Mouse (Mus musculus): ENCODE measurements at regions not wholly inside any gene's neighbourhood (a gene's known extent, or its start where the extent isn't known, plus 50 kb on each side); places are given as distances from the start of the nearest gene placed in this dataset.

GRCm38 (mm10) chr6:82833867-82834266 is 59.6 kb upstream of the Hk2 start:
- DNase-seq: no peak
- H3K4me3 ChIP-seq: no peak overlapping the region
- no peak for TF ChIP-seq CTCF (IDR thresholded peaks at IDR 0.05)
- H3K27ac ChIP-seq: no peak overlapping the region
- intact Hi-C loops (cut with DNase I): no loop called here

GRCm38 (mm10) chr6:82831211-82831610 is 57.0 kb upstream of the Hk2 start:
- DNase-seq: no peak
- Histone ChIP-seq H3K27ac (no peak overlapping the region), H3K4me3 (no peak overlapping the region)
- intact Hi-C loops (cut with DNase I): no loop called here
- no peak for TF ChIP-seq CTCF (IDR thresholded peaks at IDR 0.05)

DNA sequence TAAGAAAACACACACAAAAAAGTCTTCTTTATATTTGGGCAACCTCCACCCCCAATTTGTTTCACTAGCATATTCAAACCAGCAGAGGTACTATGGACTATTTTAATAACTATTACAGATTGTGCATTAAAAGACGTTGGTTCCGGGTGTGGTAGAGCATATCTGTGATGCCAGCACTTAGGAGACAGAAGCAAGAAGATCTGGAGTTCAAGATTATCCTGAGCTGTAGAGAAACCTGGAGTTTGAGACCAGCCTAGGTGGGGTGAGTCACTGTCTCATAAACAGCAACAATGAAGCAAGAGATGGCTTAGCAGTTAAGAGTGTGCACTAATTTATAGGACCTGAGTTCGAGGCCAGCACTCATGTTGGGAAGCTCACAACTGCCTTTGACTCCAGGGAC is 50.4 kb upstream of the Hk2 start:
- Histone ChIP-seq H3K4me3 (no peak overlapping the region), H3K27ac (no peak overlapping the region)
- no peak for TF ChIP-seq CTCF (IDR thresholded peaks at IDR 0.05)
- DNase-seq: no peak
- intact Hi-C loops (cut with DNase I): no loop called here

DNA sequence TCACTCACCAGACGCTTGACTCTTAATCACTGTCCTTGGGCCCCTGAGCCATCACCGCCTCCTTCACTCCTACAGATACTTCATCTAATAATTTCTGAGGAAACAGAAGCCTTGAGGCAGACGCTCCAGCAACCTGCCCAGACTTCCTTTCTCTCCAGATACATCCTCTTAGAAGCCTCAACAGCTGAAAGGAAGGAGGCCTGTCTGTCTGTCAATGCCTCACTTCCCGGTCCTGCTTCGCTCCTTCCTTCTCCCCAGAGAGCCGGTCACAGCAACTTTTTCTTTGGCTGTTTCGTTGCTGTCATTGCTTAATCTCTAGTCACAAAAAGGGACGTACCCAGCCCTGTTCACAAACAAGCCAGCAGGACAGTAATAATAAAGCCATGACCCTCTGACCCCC is 50.0 kb upstream of the Hk2 start:
- Histone ChIP-seq H3K27ac (no peak overlapping the region), H3K4me3 (peak overlapping the region; percentile 24; the same call in 1 of the 2 replicates)
- intact Hi-C loops (cut with DNase I): no loop called here
- DNase-seq: no peak
- TF ChIP-seq CTCF (IDR thresholded peaks at IDR 0.05): no peak
